Mouse (Mus musculus) lung, embryonic 16.5 days (tissue): ENCODE measurements around the gene Dhrs4. TPM values are rescaled to one million over a fixed set of nuclear protein-coding genes. Genes with fewer than 3 reads are reported as not detected.

Experiments used
- ATAC-seq: fragments of 200-750 bp; cut with Nextera tagmentation; 2 replicates; pipeline ENCODE4 v1.8.0; 2017; ENCODE audit warnings: low read depth, mild to moderate bottlenecking, moderate library complexity
- H3K27ac ChIP-seq: fragments of 300-500 bp; sonication (generic); 2 replicates; pipeline ENCODE4 v1.5.1; 2014; ENCODE audit warnings: mild to moderate bottlenecking, control low read depth, low read length
- H3K27me3 ChIP-seq: fragments of 300-500 bp; sonication (generic); 2 replicates; pipeline ENCODE4 v1.6.1; 2014; ENCODE audit warnings: low read depth, low read length, mixed read lengths; ENCODE audit not compliant: control insufficient read depth, insufficient read depth
- H3K36me3 ChIP-seq: fragments of 300-500 bp; sonication (generic); 2 replicates; pipeline ENCODE4 v1.6.1; 2014; ENCODE audit warnings: low read length; ENCODE audit not compliant: control insufficient read depth, insufficient read depth
- H3K4me1 ChIP-seq: fragments of 300-500 bp; sonication (generic); replicated peaks from 2 replicates; pipeline ENCODE4 v1.6.1; 2014; ENCODE audit warnings: low read length, mixed read lengths; ENCODE audit not compliant: control insufficient read depth, insufficient read depth
- H3K4me2 ChIP-seq: fragments of 300-500 bp; sonication (generic); 2 replicates; pipeline ENCODE4 v1.6.1; 2014; ENCODE audit warnings: low read depth, low read length, control low read depth
- H3K4me3 ChIP-seq: fragments of 300-500 bp; sonication (generic); 2 replicates; pipeline ENCODE4 v1.5.1; 2014; ENCODE audit warnings: mild to moderate bottlenecking, low read length, control low read depth
- H3K9ac ChIP-seq: fragments of 300-500 bp; sonication (generic); 2 replicates; pipeline ENCODE4 v1.6.1; 2014; ENCODE audit warnings: low read length, control low read depth
- H3K9me3 ChIP-seq: fragments of 300-500 bp; sonication (generic); 2 replicates; pipeline ENCODE4 v1.6.1; 2016; ENCODE audit warnings: low read length; ENCODE audit not compliant: control insufficient read depth
- WGBS: fragments of 180-500 bp; shearing (Covaris S2); extraction: QIAGEN DNeasy Blood & Tissue Kit; methylation state at CpG from one replicate; pipeline ENCODE4 v1.1.7; 2014; 5-methylcytosine and 5-hydroxymethylcytosine counted together
- polyA plus RNA-seq: library from polyadenylated mRNA; unstranded; fragments of >200 nt; fragmentation: Nextera tagmentation; extraction: Ambion mirVana; gene quantifications from 2 replicates; pipeline ENCODE4 v1.2.1, GENCODE M21; 2015

Dhrs4 gene
- polyA plus RNA-seq, 1 experiment from 2014 or later = 106 TPM

DNA sequence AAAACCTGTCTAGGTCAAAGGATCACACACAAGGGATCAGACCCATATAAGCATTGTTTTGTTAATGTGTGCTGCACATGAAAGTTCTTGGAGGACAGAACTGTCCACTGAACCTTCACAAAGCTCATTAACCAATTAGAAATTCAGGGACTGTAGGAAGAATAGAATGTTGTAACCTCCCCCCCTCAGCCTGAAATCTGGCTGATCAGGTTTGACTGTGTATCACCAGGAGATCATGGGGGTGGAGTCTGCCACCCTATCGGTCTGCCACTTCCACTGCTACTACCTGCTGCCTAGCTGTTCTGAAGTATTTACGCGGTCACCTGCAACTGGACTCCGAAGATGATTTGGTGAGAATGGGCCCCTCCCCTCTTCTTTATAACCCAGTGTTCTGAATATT is 18.8 kb upstream of the Dhrs4 start:
- Histone ChIP-seq H3K4me3 (no peak overlapping the region), H3K27me3 (no peaks in the 10 kb centered on the region), H3K27ac (no peak overlapping the region), H3K9me3 (peaks cover 3% of the 10 kb centered on the region; the same call in 1 of the 2 replicates), H3K4me2 (no peak overlapping the region), H3K9ac (no peak overlapping the region), H3K4me1 (no peaks in the 10 kb centered on the region), H3K36me3 (no peaks in the 10 kb centered on the region)
- ATAC-seq = peak; percentile 49; the same call in 1 of the 2 replicates
- 45% methylated on average over 4 of the region's 4 CpGs for WGBS

DNA sequence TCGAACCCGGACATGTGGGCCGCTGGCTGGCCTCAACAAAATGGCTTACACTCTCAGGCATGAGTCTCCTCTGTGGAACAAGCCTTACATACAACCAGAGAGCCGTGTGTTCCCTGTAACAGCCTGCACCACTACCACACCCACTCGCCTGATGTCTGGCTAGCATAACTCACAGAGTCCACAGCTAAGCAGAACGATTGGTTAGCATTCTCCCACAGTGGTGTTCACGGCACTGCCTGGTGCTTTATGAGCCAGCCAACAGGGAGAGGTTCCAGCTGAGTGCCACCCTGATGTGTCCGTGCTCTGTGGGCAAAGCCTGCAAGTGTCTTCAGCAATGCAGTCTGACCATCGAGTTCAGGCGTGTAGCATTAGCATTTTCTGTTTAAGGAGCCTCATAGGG is 18.3 kb upstream of the Dhrs4 start:
- ATAC-seq = no peak
- WGBS = 60% methylated on average over 10 of the region's 10 CpGs

DNA sequence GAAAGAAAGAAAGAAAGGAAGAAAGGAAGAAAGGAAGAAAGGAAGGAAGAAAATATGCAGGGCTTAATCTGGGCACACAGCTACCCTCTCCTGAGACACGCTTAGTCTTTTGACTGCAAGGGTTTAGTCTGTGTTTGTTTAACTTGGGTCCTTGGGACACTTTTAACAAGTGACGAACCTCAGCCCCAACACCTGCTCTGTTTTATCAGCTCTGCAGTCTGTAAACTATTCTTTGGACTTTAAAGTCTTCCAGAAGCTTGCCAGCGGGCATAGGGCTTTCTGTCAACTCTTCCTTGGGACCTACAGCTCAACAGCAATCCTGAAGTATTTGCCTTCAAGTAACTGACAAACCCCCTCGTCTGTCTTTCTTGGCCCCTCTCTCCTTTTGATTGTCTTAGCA is 16.8 kb upstream of the Dhrs4 start:
- 15% methylated on average over 4 of the region's 4 CpGs for WGBS
- no peak overlapping the region for H3K4me3 ChIP-seq
- H3K4me1 ChIP-seq = no peaks in the 10 kb centered on the region
- no peaks in the 10 kb centered on the region for H3K9me3 ChIP-seq
- no peak overlapping the region for H3K4me2 ChIP-seq
- no peak overlapping the region for H3K9ac ChIP-seq
- no peak for ATAC-seq
- no peak overlapping the region for H3K27ac ChIP-seq
- H3K27me3 ChIP-seq = no peaks in the 10 kb centered on the region
- no peaks in the 10 kb centered on the region for H3K36me3 ChIP-seq

More for the DNA sequence above, 18.3 kb upstream of the Dhrs4 start:
- Histone ChIP-seq H3K4me1 (no peaks in the 10 kb centered on the region), H3K9me3 (peaks cover 3% of the 10 kb centered on the region; the same call in 1 of the 2 replicates), H3K27ac (no peak overlapping the region), H3K4me2 (no peak overlapping the region), H3K9ac (no peak overlapping the region), H3K36me3 (no peaks in the 10 kb centered on the region), H3K27me3 (no peaks in the 10 kb centered on the region), H3K4me3 (no peak overlapping the region)

DNA sequence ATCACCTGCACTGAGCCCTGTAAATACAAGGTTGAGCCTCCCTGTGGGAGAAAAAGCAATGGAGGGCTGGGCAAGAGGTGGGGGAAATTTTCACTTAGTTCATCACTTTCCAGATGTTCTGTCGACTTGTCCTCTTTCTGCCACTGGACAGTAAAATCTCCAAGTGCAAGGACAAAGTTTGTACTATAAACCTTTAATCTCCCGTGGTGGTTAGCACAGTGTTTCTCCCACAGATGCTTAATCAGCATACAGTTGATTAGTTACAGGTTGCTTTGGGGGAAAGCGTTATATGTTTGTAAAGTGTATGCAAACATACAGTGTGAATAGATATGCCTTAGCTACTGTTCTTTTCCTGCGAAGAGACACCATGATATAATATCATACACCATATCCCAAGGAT is 12.1 kb upstream of the Dhrs4 start:
- H3K9ac ChIP-seq = no peak overlapping the region
- H3K36me3 ChIP-seq = no peaks in the 10 kb centered on the region
- WGBS = 54% methylated on average over 4 of the region's 4 CpGs
- no peaks in the 10 kb centered on the region; the same call in 1 of the 2 replicates for H3K4me1 ChIP-seq
- H3K9me3 ChIP-seq = no peaks in the 10 kb centered on the region
- no peak overlapping the region for H3K27ac ChIP-seq
- H3K4me2 ChIP-seq = no peak overlapping the region
- no peak for ATAC-seq
- H3K27me3 ChIP-seq = no peaks in the 10 kb centered on the region
- H3K4me3 ChIP-seq = no peak overlapping the region

DNA sequence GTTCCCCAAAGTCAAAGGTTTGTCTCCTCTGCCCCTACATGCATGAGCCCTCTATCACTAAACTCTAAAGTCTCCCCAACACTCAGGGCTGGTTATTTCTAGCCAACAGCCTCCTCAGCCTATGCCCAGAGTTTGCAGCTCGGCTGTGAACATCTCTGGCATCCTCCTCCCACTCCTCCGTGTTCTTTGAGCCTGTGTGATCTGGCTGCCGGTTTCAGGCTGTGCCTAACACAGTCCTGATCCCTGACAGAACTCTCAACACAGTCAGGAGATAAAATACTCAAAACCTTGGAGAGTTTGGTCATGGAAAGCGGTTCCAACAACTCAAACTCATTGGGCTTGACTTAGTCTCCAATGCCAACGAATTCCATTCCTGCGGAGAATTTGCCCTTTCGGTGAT is 11.4 kb upstream of the Dhrs4 start:
- Histone ChIP-seq H3K9me3 (no peaks in the 10 kb centered on the region), H3K36me3 (no peaks in the 10 kb centered on the region), H3K4me1 (no peaks in the 10 kb centered on the region; the same call in 1 of the 2 replicates), H3K27me3 (no peaks in the 10 kb centered on the region), H3K9ac (no peak overlapping the region), H3K27ac (no peak overlapping the region), H3K4me2 (no peak overlapping the region), H3K4me3 (no peak overlapping the region)
- ATAC-seq = no peak; the same call in 1 of the 2 replicates
- 62% methylated on average over 7 of the region's 7 CpGs for WGBS

DNA sequence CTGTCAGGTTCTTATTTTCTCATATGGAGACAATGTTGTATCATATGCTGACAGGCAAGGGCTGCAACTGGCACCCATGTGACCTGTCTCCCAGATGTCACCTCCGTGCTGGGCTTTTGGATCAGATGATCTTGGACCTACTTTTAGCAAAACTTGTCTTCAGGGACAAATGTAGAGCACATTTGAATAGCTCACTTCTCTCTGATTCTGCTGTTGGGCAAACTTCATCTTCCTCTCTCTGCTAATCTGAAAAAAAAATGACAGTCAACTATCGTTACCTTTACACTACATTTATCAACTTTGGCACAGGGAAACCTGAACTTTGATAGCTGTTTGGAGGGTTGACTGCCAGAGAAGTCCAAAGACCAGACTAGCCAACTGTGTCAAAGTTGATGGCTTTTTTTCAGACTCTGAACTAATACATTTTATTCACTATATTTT is 10.2 kb upstream of the Dhrs4 start:
- no peak for ATAC-seq
- H3K27ac ChIP-seq = no peak overlapping the region
- H3K9ac ChIP-seq = no peak overlapping the region
- no peaks in the 10 kb centered on the region; the same call in 1 of the 2 replicates for H3K4me1 ChIP-seq
- no peak overlapping the region for H3K4me2 ChIP-seq
- no peaks in the 10 kb centered on the region for H3K27me3 ChIP-seq
- 78% methylated on average over 2 of the region's 2 CpGs for WGBS
- no peak overlapping the region for H3K4me3 ChIP-seq
- H3K36me3 ChIP-seq = no peaks in the 10 kb centered on the region
- H3K9me3 ChIP-seq = no peaks in the 10 kb centered on the region

DNA sequence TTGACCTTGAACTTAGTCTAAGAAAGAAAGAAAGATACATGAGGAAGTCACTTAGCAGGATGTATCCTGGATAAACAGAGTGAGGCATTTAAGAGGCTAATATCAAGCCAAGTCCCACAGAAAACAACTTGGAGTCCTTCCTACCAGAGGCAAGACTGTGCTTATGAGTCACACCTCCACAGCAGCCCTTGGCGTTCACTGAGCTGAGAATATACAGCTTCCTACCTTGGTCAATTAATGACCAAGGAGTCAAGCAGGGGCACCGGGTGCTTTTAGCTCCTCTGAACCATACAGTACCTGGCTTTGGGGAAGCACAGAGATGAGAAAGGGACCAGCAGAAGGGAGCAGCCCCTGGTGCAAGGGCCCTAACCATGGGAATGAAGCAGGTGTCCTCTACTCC is 9.5 kb upstream of the Dhrs4 start:
- WGBS = 51% methylated on average over 2 of the region's 2 CpGs
- Histone ChIP-seq H3K4me3 (no peak overlapping the region), H3K4me2 (no peak overlapping the region), H3K36me3 (no peaks in the 10 kb centered on the region), H3K4me1 (no peaks in the 10 kb centered on the region; the same call in 1 of the 2 replicates), H3K9ac (no peak overlapping the region), H3K9me3 (no peaks in the 10 kb centered on the region), H3K27ac (no peak overlapping the region), H3K27me3 (no peaks in the 10 kb centered on the region)
- no peak for ATAC-seq

DNA sequence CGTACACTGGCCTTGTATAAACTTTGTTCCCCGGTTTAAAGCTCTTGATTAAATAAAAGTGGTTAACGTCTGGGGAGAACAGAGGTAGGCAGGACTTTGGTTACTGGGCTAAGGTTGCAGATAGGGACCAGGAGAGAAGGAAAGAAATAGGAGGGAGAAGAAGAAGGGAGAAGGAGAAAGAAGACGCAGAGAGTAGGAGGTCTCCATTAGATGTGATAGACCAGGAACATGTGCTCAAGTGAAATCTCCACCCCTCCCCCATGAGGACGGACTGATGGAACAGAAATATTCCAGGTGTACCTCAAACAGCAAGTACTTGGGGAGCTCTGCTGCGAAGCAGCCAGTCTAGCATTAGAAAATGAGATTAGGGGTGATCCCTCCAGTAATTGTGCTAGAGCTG is 8.7 kb upstream of the Dhrs4 start:
- no peak overlapping the region for H3K9ac ChIP-seq
- H3K27ac ChIP-seq = no peak overlapping the region
- no peaks in the 10 kb centered on the region for H3K27me3 ChIP-seq
- no peak for ATAC-seq
- no peak overlapping the region for H3K4me3 ChIP-seq
- H3K9me3 ChIP-seq = no peaks in the 10 kb centered on the region
- WGBS = 61% methylated on average over 6 of the region's 6 CpGs
- no peak overlapping the region for H3K4me2 ChIP-seq
- no peaks in the 10 kb centered on the region for H3K36me3 ChIP-seq
- H3K4me1 ChIP-seq = no peaks in the 10 kb centered on the region; the same call in 1 of the 2 replicates

DNA sequence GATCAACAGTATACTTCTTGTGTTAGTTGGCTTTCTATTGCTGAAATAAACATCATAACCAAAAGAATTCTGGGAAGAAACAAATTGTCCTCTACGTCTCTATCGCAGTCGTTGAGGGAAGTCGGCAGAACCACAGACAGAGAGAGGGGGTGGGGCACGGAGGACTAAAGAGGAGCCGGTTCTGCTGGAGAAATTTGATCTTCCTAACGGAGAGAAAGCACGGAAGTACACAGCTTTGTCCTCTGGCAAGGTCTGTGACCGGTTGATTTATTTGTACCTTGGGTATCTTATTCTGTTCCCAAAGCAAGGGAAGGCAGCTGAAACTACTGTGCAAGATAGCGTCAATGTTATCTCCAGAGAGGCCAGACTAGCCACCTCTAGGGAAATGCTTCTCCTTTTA is 7.8 kb upstream of the Dhrs4 start:
- no peaks in the 10 kb centered on the region for H3K9me3 ChIP-seq
- no peak overlapping the region for H3K9ac ChIP-seq
- H3K27ac ChIP-seq = no peak overlapping the region
- no peaks in the 10 kb centered on the region; the same call in 1 of the 2 replicates for H3K4me1 ChIP-seq
- peak overlapping the region; percentile 12; the same call in 1 of the 2 replicates for H3K4me2 ChIP-seq
- 3% methylated on average over 10 of the region's 10 CpGs for WGBS
- no peak for ATAC-seq
- H3K4me3 ChIP-seq = no peak overlapping the region
- no peaks in the 10 kb centered on the region for H3K36me3 ChIP-seq
- H3K27me3 ChIP-seq = no peaks in the 10 kb centered on the region

DNA sequence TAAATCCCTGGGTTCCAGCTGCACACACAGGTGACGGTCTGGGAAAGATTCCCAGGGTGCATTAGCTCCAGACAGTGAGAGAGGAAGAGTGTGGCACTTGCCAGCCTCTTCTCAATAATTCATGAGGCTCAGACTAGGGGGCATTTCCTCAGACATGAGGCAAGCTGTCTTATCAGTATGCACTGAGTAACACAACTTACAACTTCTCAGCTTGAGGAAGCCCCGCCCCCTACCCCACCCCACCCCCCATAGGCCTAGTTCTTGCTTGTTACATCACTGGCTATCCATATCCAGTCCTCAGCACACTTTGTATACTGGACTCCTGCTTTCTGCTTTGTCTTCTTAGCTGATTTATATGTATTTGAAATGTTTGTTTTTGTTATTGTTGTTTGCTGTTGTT is 2.9 kb upstream of the Dhrs4 start:
- ATAC-seq = no peak
- Histone ChIP-seq H3K4me2 (no peak overlapping the region), H3K9me3 (no peaks in the 10 kb centered on the region), H3K27ac (no peak overlapping the region), H3K9ac (no peak overlapping the region), H3K36me3 (no peaks in the 10 kb centered on the region), H3K27me3 (no peaks in the 10 kb centered on the region), H3K4me1 (peaks cover 10% of the 10 kb centered on the region), H3K4me3 (no peak overlapping the region)
- 58% methylated on average over 2 of the region's 2 CpGs for WGBS
